Mouse (Mus musculus) kidney, embryonic 16.5 days (tissue): Measurements from ENCODE around the gene Knop1. TPM values are rescaled to one million over a fixed set of nuclear protein-coding genes. Genes with fewer than 3 reads are reported as not detected.

ENCODE experiments used
- ATAC-seq: fragments of 200-750 bp; cut with Nextera tagmentation; 2 replicates; pipeline ENCODE4 v1.8.0; 2017; ENCODE audit warnings: moderate TSS enrichment; ENCODE audit not compliant: low FRiP score, low TSS enrichment
- H3K27ac ChIP-seq: fragments of 300-500 bp; sonication (generic); 2 replicates; pipeline ENCODE4 v1.5.1; 2014; ENCODE audit warnings: low read length
- H3K27me3 ChIP-seq: fragments of 300-500 bp; sonication (generic); 2 replicates; pipeline ENCODE4 v1.6.1; 2014; ENCODE audit warnings: low read length, control low read depth, mixed read lengths; ENCODE audit not compliant: insufficient read depth
- H3K36me3 ChIP-seq: fragments of 300-500 bp; sonication (generic); 2 replicates; pipeline ENCODE4 v1.6.1; 2014; ENCODE audit warnings: low read length, control low read depth, mixed read lengths; ENCODE audit not compliant: insufficient read depth
- H3K4me1 ChIP-seq: fragments of 300-500 bp; sonication (generic); 2 replicates; pipeline ENCODE4 v1.6.1; 2014; ENCODE audit warnings: low read length, control low read depth, mixed read lengths; ENCODE audit not compliant: insufficient read depth
- H3K4me2 ChIP-seq: fragments of 300-500 bp; sonication (generic); replicated peaks from 2 replicates; pipeline ENCODE4 v1.6.1; 2014; ENCODE audit warnings: low read depth, low read length
- H3K4me3 ChIP-seq: fragments of 300-500 bp; sonication (generic); 2 replicates; pipeline ENCODE4 v1.5.1; 2014; ENCODE audit warnings: mild to moderate bottlenecking, low read length
- H3K9ac ChIP-seq: fragments of 300-500 bp; sonication (generic); replicated peaks from 2 replicates; pipeline ENCODE4 v1.6.1; 2014; ENCODE audit warnings: low read length
- H3K9me3 ChIP-seq: fragments of 300-500 bp; sonication (generic); 2 replicates; pipeline ENCODE4 v1.6.1; 2016; ENCODE audit warnings: low read length, control low read depth
- WGBS: fragments of 180-500 bp; shearing (Covaris S2); extraction: QIAGEN DNeasy Blood & Tissue Kit; methylation state at CpG from one replicate; pipeline ENCODE4 v1.1.7; 2014; 5-methylcytosine and 5-hydroxymethylcytosine counted together
- polyA plus RNA-seq: library from polyadenylated mRNA; unstranded; fragments of >200 nt; fragmentation: Nextera tagmentation; extraction: Ambion mirVana; gene quantifications from 2 replicates; pipeline ENCODE4 v1.2.1, GENCODE M21; 2015

The Knop1 gene
- polyA plus RNA-seq, 1 experiment from 2014 or later = 95.7 TPM

GRCm38 (mm10) chr7:118803425-118803824 lies 52.6 kb downstream of the Knop1 start:
- H3K27ac ChIP-seq = no peak overlapping the region
- no peak overlapping the region for H3K4me3 ChIP-seq
- H3K9ac ChIP-seq = no peak overlapping the region
- H3K4me1 ChIP-seq = peaks cover 11% of the 10 kb centered on the region; the same call in 1 of the 2 replicates
- no peak for ATAC-seq
- no peaks in the 10 kb centered on the region for H3K9me3 ChIP-seq
- no peaks in the 10 kb centered on the region for H3K27me3 ChIP-seq
- peaks cover 34% of the 10 kb centered on the region for H3K36me3 ChIP-seq
- no peak overlapping the region for H3K4me2 ChIP-seq
- 89% methylated on average over 8 of the region's 8 CpGs for WGBS

DNA sequence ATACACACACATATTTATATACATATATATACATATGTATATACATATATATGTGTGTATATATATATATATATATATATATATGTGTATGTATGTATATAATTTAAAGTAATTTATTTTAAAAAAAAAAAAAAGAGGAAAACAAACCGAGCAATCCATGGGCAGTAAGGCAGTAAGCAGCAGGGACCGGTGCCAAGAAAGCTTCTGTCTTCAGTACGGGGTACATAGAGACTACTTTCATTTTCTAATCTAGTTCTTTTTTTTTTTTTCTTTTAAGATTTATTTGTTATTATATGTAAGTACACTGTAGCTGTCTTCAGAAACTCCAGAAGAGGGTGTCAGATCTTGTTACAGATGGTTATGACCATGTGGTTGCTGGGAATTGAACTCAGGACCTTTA lies 54.3 kb downstream of the Knop1 start:
- Histone ChIP-seq H3K27ac (no peak overlapping the region), H3K4me1 (peaks cover 2% of the 10 kb centered on the region; the same call in 1 of the 2 replicates), H3K36me3 (peaks cover 36% of the 10 kb centered on the region), H3K4me2 (no peak overlapping the region), H3K4me3 (no peak overlapping the region), H3K9ac (no peak overlapping the region), H3K27me3 (no peaks in the 10 kb centered on the region), H3K9me3 (no peaks in the 10 kb centered on the region)
- 83% methylated on average over 3 of the region's 3 CpGs for WGBS
- no peak for ATAC-seq

DNA sequence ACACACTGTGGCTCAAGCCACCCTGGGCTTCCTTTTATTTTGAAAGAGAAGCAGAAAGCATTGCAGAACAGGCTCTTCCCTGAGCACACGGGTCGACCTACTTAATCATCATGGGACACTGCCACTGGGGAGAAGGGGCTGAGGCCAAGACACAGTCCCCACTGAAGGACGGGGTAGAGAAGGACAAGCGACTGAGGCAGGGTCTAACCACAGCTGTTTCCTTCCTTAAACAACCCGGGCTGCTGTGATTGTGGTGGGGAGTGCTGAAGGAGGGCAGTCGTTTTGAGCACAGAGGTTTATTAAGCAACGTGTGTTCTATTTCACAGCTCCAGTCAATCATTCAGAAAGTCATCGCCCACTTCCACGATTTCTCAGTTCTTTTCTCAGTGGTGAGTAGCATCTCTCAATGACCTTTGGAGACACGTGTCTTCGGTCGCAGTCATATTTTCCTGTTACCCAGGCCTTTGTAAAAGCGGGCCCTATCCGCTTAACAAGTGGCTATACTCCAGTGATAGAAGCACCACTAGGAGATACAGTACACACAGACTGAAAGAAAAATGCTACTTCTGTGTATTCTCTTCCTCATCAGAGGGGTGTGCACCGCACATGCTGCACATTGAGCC lies 55.8 kb downstream of the Knop1 start:
- 89% methylated on average over 15 of the region's 15 CpGs for WGBS

DNA sequence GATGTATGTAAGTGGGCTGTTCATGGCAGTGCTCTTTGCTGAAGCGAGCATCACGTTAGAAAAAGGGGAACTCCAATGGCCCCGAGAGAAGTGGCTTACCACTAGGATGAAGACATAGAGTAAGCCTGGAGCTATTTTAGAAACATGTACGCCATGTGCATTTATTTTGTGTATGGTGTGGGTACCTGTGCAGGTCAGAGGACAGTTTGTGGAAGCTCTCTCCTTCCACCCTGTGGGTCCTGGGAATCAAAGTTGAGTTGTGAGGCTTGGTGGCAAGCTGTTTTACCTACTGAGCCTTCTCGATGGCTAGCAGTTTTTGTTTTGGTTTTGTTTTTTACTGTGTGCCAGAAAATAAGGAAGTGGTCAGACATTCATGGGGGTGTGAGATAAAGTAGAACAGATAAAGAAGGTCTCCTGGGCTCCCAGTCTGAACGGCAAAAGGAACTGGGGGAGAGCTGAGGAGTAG lies 57.9 kb downstream of the Knop1 start:
- Histone ChIP-seq H3K36me3 (peaks cover 33% of the 10 kb centered on the region), H3K4me3 (no peak overlapping the region)

More for the DNA sequence above, 55.8 kb downstream of the Knop1 start:
- Histone ChIP-seq H3K9me3 (no peaks in the 10 kb centered on the region), H3K9ac (no peak overlapping the region), H3K4me1 (no peaks in the 10 kb centered on the region), H3K36me3 (peaks cover 41% of the 10 kb centered on the region), H3K27ac (no peak overlapping the region), H3K27me3 (no peaks in the 10 kb centered on the region), H3K4me2 (no peak overlapping the region), H3K4me3 (no peak overlapping the region)
- ATAC-seq = no peak

DNA sequence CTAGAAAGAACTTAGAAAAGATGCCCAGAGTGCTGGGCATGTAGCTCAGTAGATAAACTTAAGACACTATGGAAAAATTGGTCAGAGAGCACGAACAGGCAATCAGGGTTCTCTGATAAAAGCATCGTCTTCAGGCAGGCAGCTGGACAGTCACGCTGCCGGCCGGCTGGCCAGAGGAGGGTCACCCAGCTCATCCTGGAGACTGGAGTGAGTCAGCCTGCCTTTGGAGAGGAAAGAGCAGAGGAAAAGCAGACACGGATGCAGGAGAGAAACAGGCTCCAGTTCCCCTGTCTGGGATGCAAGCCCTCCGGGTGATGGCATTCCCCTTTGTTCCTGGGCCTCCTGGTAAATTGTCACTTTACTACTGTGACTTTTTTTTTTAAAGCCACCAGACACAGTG lies 58.5 kb downstream of the Knop1 start:
- 76% methylated on average over 7 of the region's 7 CpGs for WGBS
- Histone ChIP-seq H3K36me3 (peaks cover 34% of the 10 kb centered on the region), H3K27ac (no peak overlapping the region), H3K9me3 (no peaks in the 10 kb centered on the region), H3K4me1 (no peaks in the 10 kb centered on the region), H3K4me3 (no peak overlapping the region), H3K9ac (no peak overlapping the region), H3K4me2 (no peak overlapping the region), H3K27me3 (no peaks in the 10 kb centered on the region)
- ATAC-seq = no peak

More for the DNA sequence above, 57.9 kb downstream of the Knop1 start:
- Histone ChIP-seq H3K9ac (no peak overlapping the region), H3K27me3 (no peaks in the 10 kb centered on the region), H3K9me3 (no peaks in the 10 kb centered on the region), H3K4me1 (no peaks in the 10 kb centered on the region), H3K27ac (no peak overlapping the region), H3K4me2 (no peak overlapping the region)
- 87% methylated on average over 6 of the region's 6 CpGs for WGBS
- no peak for ATAC-seq

DNA sequence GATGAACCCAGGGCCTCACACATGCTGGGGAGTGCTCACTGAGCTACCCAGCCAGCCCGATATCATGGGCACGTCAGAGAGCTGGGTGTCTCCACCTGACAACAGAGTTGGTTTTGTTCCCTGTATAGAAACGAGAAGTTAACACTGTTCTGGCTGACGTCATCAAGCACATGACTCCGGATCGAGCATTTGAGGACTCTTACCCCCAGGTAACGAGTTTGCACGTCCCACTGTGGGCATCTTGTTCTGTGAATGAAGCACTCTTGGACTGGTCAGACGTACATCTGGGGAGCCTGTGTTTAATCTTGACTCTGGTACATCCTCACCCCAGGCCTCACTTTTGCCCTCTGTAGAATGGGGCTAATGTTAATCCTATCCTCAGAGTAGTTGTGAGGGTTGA lies 59.2 kb downstream of the Knop1 start:
- WGBS = 91% methylated on average over 9 of the region's 9 CpGs
- H3K27me3 ChIP-seq = no peaks in the 10 kb centered on the region
- no peaks in the 10 kb centered on the region for H3K9me3 ChIP-seq
- no peak overlapping the region for H3K9ac ChIP-seq
- no peak overlapping the region for H3K4me3 ChIP-seq
- H3K36me3 ChIP-seq = peaks cover 32% of the 10 kb centered on the region
- H3K4me1 ChIP-seq = no peaks in the 10 kb centered on the region
- H3K27ac ChIP-seq = no peak overlapping the region
- no peak for ATAC-seq
- H3K4me2 ChIP-seq = no peak overlapping the region

DNA sequence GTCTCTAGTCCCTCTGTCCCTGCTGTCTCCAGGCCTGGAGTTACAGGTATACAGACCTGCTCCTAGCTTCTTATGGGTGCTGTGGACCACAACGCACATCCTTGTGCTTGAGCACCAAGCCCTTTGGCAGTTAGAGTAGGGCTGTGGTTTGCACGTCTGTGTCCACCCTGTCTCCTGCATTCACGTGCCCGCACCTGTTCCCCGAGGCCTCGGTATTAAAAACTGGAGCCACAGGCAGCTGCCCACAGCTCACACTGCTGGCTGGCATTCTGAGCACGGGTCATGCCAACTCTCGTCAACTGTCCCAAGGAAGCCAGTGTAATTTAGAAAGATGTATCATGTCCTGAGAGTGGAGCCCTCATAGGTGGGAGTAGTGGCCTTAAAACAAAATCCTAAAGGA lies 60.3 kb downstream of the Knop1 start:
- ATAC-seq = no peak

DNA sequence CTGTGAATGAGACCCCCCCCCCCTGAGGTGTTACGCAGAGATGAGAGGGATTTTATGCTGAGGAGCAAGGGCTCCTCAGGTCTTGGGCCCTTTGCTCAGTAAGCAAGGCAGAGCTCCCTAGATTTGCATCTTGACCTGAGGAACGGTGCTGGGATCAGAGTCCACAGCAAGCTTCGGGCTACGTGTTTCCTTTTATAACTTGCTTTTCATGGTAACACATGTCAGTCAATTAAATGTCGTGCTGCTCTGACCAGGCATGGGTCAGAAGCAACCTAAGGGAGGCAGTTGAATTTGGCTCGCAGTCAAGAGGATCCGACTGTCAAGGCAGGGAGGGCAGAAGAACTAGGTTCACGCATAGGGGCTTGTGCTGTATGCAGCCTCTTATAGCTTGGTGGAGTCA lies 62.2 kb downstream of the Knop1 start:
- ATAC-seq = no peak
- no peaks in the 10 kb centered on the region for H3K9me3 ChIP-seq
- no peaks in the 10 kb centered on the region for H3K27me3 ChIP-seq
- H3K4me3 ChIP-seq = no peak overlapping the region
- no peaks in the 10 kb centered on the region for H3K4me1 ChIP-seq
- WGBS = 81% methylated on average over 8 of the region's 8 CpGs
- H3K27ac ChIP-seq = no peak overlapping the region
- H3K9ac ChIP-seq = no peak overlapping the region
- H3K4me2 ChIP-seq = no peak overlapping the region
- peaks cover 22% of the 10 kb centered on the region for H3K36me3 ChIP-seq

More for the DNA sequence above, 60.3 kb downstream of the Knop1 start:
- Histone ChIP-seq H3K27me3 (no peaks in the 10 kb centered on the region), H3K4me3 (no peak overlapping the region), H3K27ac (no peak overlapping the region), H3K36me3 (peaks cover 30% of the 10 kb centered on the region), H3K9ac (no peak overlapping the region), H3K4me2 (no peak overlapping the region), H3K4me1 (no peaks in the 10 kb centered on the region), H3K9me3 (no peaks in the 10 kb centered on the region)
- WGBS = 95% methylated on average over 8 of the region's 8 CpGs

Other genes starting within 250 kb of the Knop1 start
- gene Gde1, start 150.5 kb downstream of the Knop1 start, polyA plus RNA-seq = 106 and 109 TPM in 2 replicates
- gene Ccp110, start 143.7 kb downstream of the Knop1 start, polyA plus RNA-seq = 20.0 and 21.1 TPM in 2 replicates
- 72.8 and 81.0 TPM in 2 replicates for gene Vps35l, start 116.0 kb downstream of the Knop1 start, polyA plus RNA-seq
- 3.0 and 3.1 TPM in 2 replicates for gene Iqck, start 502 bp downstream of the Knop1 start, polyA plus RNA-seq
- 5.4 and 7.0 TPM in 2 replicates for gene Gprc5b, start 139.0 kb upstream of the Knop1 start, polyA plus RNA-seq